Mouse (Mus musculus) olfactory bulb, adult 2 months (tissue): Measurements from ENCODE around the gene Hdgfl2. TPM values are rescaled to one million over a fixed set of nuclear protein-coding genes. Genes with fewer than 3 reads are reported as not detected.

Source experiments
- H3K27ac ChIP-seq: fragments of 200-500 bp; 2 replicates; pipeline ENCODE4 v1.5.1; 2012; ENCODE audit warnings: low read depth, low read length; ENCODE audit not compliant: insufficient read depth
- H3K4me1 ChIP-seq: fragments of 200-500 bp; 2 replicates; pipeline ENCODE4 v1.6.1; 2012; ENCODE audit warnings: low read length; ENCODE audit not compliant: control insufficient read depth, insufficient read depth
- H3K4me3 ChIP-seq: fragments of 200-500 bp; 2 replicates; pipeline ENCODE4 v1.5.1; 2012; ENCODE audit warnings: mild to moderate bottlenecking, low read depth, low read length, moderate library complexity; ENCODE audit not compliant: insufficient read depth
- CTCF ChIP-seq: fragments of 200-500 bp; IDR thresholded peaks from 2 replicates; pipeline ENCODE4 v1.5.1; 2012; ENCODE audit warnings: low read depth, mild to moderate bottlenecking, low read length, moderate library complexity; ENCODE audit not compliant: insufficient read depth
- POLR2A ChIP-seq: fragments of 200-500 bp; IDR thresholded peaks from 2 replicates; pipeline ENCODE4 v1.6.1; 2012; ENCODE audit warnings: mild to moderate bottlenecking, low read depth, low read length, moderate library complexity; ENCODE audit not compliant: insufficient read depth
- WGBS: fragments of 180-500 bp; shearing (Covaris S2); methylation state at CpG from one replicate; pipeline ENCODE4 v1.1.7; 2018; 5-methylcytosine and 5-hydroxymethylcytosine counted together
- polyA plus RNA-seq: library from polyadenylated mRNA; stranded (reverse); fragments of >200 nt; gene quantifications from 2 replicates; pipeline ENCODE4 v1.2.4, GENCODE M21; 2012; ENCODE audit warnings: low replicate concordance; ENCODE audit not compliant: missing spikeins, insufficient read depth, insufficient read length

The Hdgfl2 gene
- polyA plus RNA-seq, 1 experiment: 483 TPM

GRCm38 (mm10) chr17:56131136-56131535 is 51.7 kb downstream of the Hdgfl2 start:
- TF ChIP-seq CTCF: no peak
- no peak for TF ChIP-seq POLR2A
- Histone ChIP-seq H3K4me3 (no peak overlapping the region), H3K4me1 (peaks cover 25% of the 10 kb centered on the region), H3K27ac (no peak overlapping the region)
- 90% methylated on average over 10 of the region's 10 CpGs for WGBS

- Histone ChIP-seq H3K4me3 (no peak overlapping the region), H3K27ac (no peak overlapping the region), H3K4me1 (peaks cover 25% of the 10 kb centered on the region)
- TF ChIP-seq CTCF (peak; percentile 80; the same call in 1 of the 2 replicates), POLR2A (no peak)
- WGBS: 41% methylated on average over 7 of the region's 7 CpGs
Measured at GRCm38 (mm10) chr17:56131814-56132213, 52.4 kb downstream of the Hdgfl2 start.

- WGBS: 7% methylated on average over 14 of the region's 14 CpGs
- peaks cover 33% of the 10 kb centered on the region for H3K4me1 ChIP-seq
- TF ChIP-seq POLR2A: no peak
- peak; percentile 69 for TF ChIP-seq CTCF
- H3K4me3 ChIP-seq: no peak overlapping the region
- no peak overlapping the region for H3K27ac ChIP-seq
Measured at GRCm38 (mm10) chr17:56132661-56133060, 53.2 kb downstream of the Hdgfl2 start.

- WGBS: 28% methylated on average over 19 of the region's 21 CpGs
- TF ChIP-seq POLR2A (no peak), CTCF (no peak)
- no peak overlapping the region for H3K27ac ChIP-seq
- peaks cover 43% of the 10 kb centered on the region for H3K4me1 ChIP-seq
- no peak overlapping the region for H3K4me3 ChIP-seq
Measured at GRCm38 (mm10) chr17:56133457-56134363, 54.3 kb downstream of the Hdgfl2 start.

- no peak overlapping the region for H3K27ac ChIP-seq
- peak overlapping the region; percentile 15 for H3K4me3 ChIP-seq
- TF ChIP-seq POLR2A (no peak), CTCF (peak; percentile 77)
- H3K4me1 ChIP-seq: peaks cover 48% of the 10 kb centered on the region
- WGBS: 4% methylated on average over 27 of the region's 27 CpGs
Measured at GRCm38 (mm10) chr17:56134463-56134971, 55.1 kb downstream of the Hdgfl2 start.

- no peak overlapping the region for H3K4me3 ChIP-seq
- H3K27ac ChIP-seq: no peak overlapping the region
- 87% methylated on average over 7 of the region's 7 CpGs for WGBS
- H3K4me1 ChIP-seq: peaks cover 56% of the 10 kb centered on the region
- no peak for TF ChIP-seq CTCF
- TF ChIP-seq POLR2A: no peak
Measured at GRCm38 (mm10) chr17:56136558-56136957, 57.1 kb downstream of the Hdgfl2 start.

GRCm38 (mm10) chr17:56137839-56138613 is 58.6 kb downstream of the Hdgfl2 start:
- Histone ChIP-seq H3K4me1 (peaks cover 61% of the 10 kb centered on the region), H3K4me3 (peak overlapping the region; percentile 86), H3K27ac (no peak overlapping the region)
- TF ChIP-seq POLR2A (no peak), CTCF (no peak)
- WGBS: 27% methylated on average over 25 of the region's 25 CpGs

GRCm38 (mm10) chr17:56139355-56139754 is 59.9 kb downstream of the Hdgfl2 start:
- TF ChIP-seq CTCF: no peak
- 0 out of 2 replicates have a peak, but pooled peaks have one; percentile 8 for TF ChIP-seq POLR2A
- 7% methylated on average over 21 of the region's 21 CpGs for WGBS
- H3K4me1 ChIP-seq: peaks cover 51% of the 10 kb centered on the region

More at GRCm38 (mm10) chr17:56139355-56139754, 59.9 kb downstream of the Hdgfl2 start:
- Histone ChIP-seq H3K27ac (peak overlapping the region; percentile 1; the same call in 1 of the 2 replicates), H3K4me3 (peak overlapping the region; percentile 86)
